Mouse (Mus musculus): Measurements from ENCODE around the gene Sbpl. TPM values are rescaled to one million over a fixed set of nuclear protein-coding genes. Genes with fewer than 3 reads are reported as not detected.

Sbpl gene
- total and polyA plus RNA-seq, 2 experiments from 2014 or later = not detected

- H3K9ac ChIP-seq (replicated peaks; ENCODE audit: low read depth, low read length) = no peak overlapping the region
- no peak overlapping the region for H3K4me3 ChIP-seq (ENCODE audit: low read depth, low read length)
- DNase-seq (ENCODE audit: low spot score) = no peak
- TF ChIP-seq CTCF (IDR thresholded peaks at IDR 0.05; ENCODE audit: low read depth) = no peak
- TF ChIP-seq EP300 (IDR thresholded peaks at IDR 0.05; ENCODE audit: low read depth) = no peak
- H3K27ac ChIP-seq (ENCODE audit: low read depth) = no peak overlapping the region
- 32% methylated on average over 1 of the region's 1 CpGs for WGBS
- 0 out of 2 replicates have a peak, but pooled peaks cover 3% of the 10 kb centered on the region for H3K27me3 ChIP-seq (ENCODE audit: control insufficient read depth, insufficient read depth, low read length)
- H3K4me1 ChIP-seq (ENCODE audit: control insufficient read depth, insufficient read depth) = peaks cover 9% of the 10 kb centered on the region
- ATAC-seq (ENCODE audit: insufficient read depth, low read depth) = no peak
- H3K36me3 ChIP-seq (replicated peaks; ENCODE audit: control insufficient read depth, insufficient read depth, low read length) = no peaks in the 10 kb centered on the region
- H3K9me3 ChIP-seq (replicated peaks; ENCODE audit: control insufficient read depth, low read length) = no peaks in the 10 kb centered on the region
- H3K4me2 ChIP-seq (ENCODE audit: low read depth, low read length) = no peak overlapping the region
These were observed 40.3 kb upstream of the Sbpl start for GRCm38 (mm10) chr17:23995421-23995820.

DNA sequence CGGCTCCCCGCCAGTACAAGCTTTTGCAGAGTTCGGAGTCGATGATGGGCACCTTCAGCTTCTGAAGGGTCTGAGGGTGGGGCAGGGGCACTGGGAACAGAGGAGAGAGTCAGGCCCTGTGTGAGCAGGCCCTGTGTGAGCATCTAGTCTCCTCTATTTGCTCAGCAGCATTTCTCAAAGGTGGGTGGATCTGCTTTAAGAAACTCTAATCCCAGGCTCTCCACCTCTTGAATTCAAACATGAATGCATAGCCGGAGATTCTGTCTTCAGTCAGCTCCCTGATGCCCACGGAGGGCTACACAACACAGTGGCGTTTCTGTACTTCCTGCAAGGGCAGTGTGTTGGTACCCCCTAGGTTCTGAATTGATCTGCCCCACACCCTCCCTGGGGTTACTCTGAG, 39.6 kb upstream of the Sbpl start:
- H3K9ac ChIP-seq (replicated peaks; ENCODE audit: low read depth, low read length) = no peak overlapping the region
- H3K36me3 ChIP-seq (replicated peaks; ENCODE audit: control insufficient read depth, insufficient read depth, low read length) = no peaks in the 10 kb centered on the region
- H3K27ac ChIP-seq (ENCODE audit: low read depth) = no peak overlapping the region
- DNase-seq (ENCODE audit: low spot score) (no peak), ATAC-seq (ENCODE audit: insufficient read depth, low read depth) (no peak)
- H3K9me3 ChIP-seq (replicated peaks; ENCODE audit: control insufficient read depth, low read length) = no peaks in the 10 kb centered on the region
- H3K4me2 ChIP-seq (ENCODE audit: low read depth, low read length) = no peak overlapping the region
- H3K27me3 ChIP-seq (ENCODE audit: control insufficient read depth, insufficient read depth, low read length) = 0 out of 2 replicates have a peak, but pooled peaks cover 3% of the 10 kb centered on the region
- H3K4me3 ChIP-seq (ENCODE audit: low read depth, low read length) = no peak overlapping the region
- 75% methylated on average over 7 of the region's 7 CpGs for WGBS
- no peak for TF ChIP-seq EP300 (IDR thresholded peaks at IDR 0.05; ENCODE audit: low read depth)
- TF ChIP-seq CTCF (IDR thresholded peaks at IDR 0.05; ENCODE audit: low read depth) = no peak
- H3K4me1 ChIP-seq (ENCODE audit: control insufficient read depth, insufficient read depth) = peaks cover 3% of the 10 kb centered on the region

DNA sequence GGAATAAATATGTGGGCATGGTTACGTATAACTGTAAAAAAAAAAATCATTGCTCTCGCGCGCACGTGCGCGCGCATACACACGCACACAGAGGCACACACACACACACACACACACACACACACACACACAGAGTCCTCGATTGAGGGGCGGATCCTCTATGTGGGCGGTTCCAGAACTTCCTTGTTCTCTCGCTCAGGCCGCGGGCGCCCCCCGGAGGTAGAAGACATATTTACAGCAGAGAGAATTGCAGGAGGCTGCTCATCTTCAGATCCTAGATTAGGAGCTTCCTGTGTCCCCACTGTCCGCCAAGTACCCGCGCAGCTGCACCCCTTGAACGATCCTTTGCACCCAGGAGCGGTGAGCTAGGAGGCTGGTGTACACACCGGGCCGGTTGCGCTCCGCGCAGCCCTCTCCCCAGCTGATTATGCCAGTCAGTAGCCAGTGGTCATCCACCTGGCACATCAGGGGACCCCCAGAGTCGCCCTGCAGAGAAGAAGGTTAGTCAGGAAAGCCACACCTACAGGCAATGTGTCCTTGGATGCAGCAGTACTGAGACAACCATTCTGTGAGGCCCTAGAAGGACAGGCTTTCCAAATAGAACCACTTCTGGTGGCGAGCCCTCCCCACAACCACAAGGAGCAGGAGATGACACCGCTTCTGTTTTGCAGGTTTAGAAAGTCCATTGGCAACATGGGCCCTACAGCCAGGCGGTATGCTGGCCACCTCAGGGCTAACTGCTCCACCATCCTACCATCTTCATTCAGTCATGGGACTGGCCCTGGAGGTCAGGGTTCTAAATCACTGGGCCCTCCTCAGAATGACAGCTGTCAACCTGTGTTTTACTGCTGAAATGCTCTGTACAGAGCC, 38.7 kb upstream of the Sbpl start:
- ATAC-seq (ENCODE audit: insufficient read depth, low read depth) = peak; percentile 60; the same call in 1 of the 2 replicates
- H3K9me3 ChIP-seq (replicated peaks; ENCODE audit: control insufficient read depth, low read length) = no peaks in the 10 kb centered on the region
- TF ChIP-seq EP300 (IDR thresholded peaks at IDR 0.05; ENCODE audit: low read depth) (no peak), CTCF (IDR thresholded peaks at IDR 0.05; ENCODE audit: low read depth) (peak; percentile 74)
- WGBS = 12% methylated on average over 31 of the region's 31 CpGs
- H3K4me2 ChIP-seq (ENCODE audit: low read depth, low read length) = peak overlapping the region; percentile 40
- H3K4me3 ChIP-seq (ENCODE audit: low read depth, low read length) = no peak overlapping the region
- no peak overlapping the region for H3K9ac ChIP-seq (replicated peaks; ENCODE audit: low read depth, low read length)
- DNase-seq (ENCODE audit: low spot score) = peak; percentile 82
- no peaks in the 10 kb centered on the region for H3K36me3 ChIP-seq (replicated peaks; ENCODE audit: control insufficient read depth, insufficient read depth, low read length)
- H3K27ac ChIP-seq (ENCODE audit: low read depth) = no peak overlapping the region
- 0 out of 2 replicates have a peak, but pooled peaks cover 3% of the 10 kb centered on the region for H3K27me3 ChIP-seq (ENCODE audit: control insufficient read depth, insufficient read depth, low read length)
- no peaks in the 10 kb centered on the region for H3K4me1 ChIP-seq (ENCODE audit: control insufficient read depth, insufficient read depth)

DNA sequence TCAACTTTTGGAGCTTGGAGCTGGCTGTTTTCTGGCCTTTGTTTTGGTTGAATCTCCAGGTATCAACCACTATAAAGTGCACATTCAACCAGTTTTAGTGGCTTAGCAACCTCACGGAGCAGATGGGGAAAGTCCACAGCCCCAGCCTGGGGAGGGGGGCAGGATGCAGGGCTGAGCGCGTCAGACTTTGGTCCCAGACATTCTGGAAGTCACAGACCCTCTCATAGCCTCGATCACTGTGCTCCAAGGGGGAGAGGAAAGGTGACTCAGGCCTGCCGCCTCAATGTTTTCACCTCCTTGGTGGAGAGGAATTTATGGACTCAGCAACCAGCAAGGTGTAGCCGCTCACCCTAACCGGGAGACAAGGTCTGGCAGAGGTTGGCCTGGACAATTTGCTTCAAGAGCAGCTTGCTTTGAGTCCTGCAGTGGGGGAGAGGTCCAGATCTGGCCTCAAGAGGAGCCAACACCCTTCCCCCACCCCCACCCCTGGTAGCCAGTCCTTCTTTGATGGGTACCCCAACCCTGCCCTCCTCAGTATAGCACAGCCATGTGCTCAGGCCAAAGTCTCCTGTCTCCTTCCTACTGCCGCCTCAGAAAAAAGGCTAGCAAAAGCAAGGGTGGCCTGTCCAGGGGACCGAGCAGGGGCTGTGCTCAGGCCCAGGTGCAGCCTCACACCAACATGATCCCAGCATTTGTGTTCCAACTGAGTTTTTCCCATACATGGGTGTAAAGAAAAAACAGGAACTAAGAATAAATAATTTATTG, 37.9 kb upstream of the Sbpl start:
- no peaks in the 10 kb centered on the region for H3K36me3 ChIP-seq (replicated peaks; ENCODE audit: control insufficient read depth, insufficient read depth, low read length)
- H3K9me3 ChIP-seq (replicated peaks; ENCODE audit: control insufficient read depth, low read length) = no peaks in the 10 kb centered on the region
- H3K9ac ChIP-seq (replicated peaks; ENCODE audit: low read depth, low read length) = no peak overlapping the region
- no peak overlapping the region for H3K27ac ChIP-seq (ENCODE audit: low read depth)
- TF ChIP-seq EP300 (IDR thresholded peaks at IDR 0.05; ENCODE audit: low read depth) (no peak), CTCF (IDR thresholded peaks at IDR 0.05; ENCODE audit: low read depth) (no peak)
- H3K27me3 ChIP-seq (ENCODE audit: control insufficient read depth, insufficient read depth, low read length) = 0 out of 2 replicates have a peak, but pooled peaks cover 3% of the 10 kb centered on the region
- H3K4me2 ChIP-seq (ENCODE audit: low read depth, low read length) = peak overlapping the region; percentile 40
- 75% methylated on average over 9 of the region's 9 CpGs for WGBS
- no peak overlapping the region for H3K4me3 ChIP-seq (ENCODE audit: low read depth, low read length)
- ATAC-seq (ENCODE audit: insufficient read depth, low read depth) = peak; percentile 22; the same call in 1 of the 2 replicates
- H3K4me1 ChIP-seq (ENCODE audit: control insufficient read depth, insufficient read depth) = no peaks in the 10 kb centered on the region
- DNase-seq (ENCODE audit: low spot score) = no peak

DNA sequence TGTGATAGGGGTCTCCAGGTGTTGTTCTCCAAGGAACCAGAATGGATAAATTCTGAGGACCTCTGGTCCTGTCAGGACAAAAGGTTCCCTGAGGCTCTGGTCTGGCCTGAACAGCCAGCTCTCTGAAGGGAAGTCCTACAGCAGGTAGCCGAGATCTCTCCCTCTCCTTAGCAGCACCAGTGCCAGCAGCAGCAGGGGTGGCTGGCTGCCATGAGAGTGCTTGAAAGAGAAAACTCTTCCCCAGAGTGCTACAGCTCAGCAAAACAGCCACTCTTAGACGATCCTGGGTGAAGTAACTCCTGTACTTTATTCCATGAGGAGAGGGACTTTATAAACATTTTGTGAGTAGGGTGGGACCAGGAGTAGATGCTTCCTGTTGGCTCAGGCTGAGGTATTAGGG, 34.7 kb upstream of the Sbpl start:
- 17% methylated on average over 2 of the region's 2 CpGs for WGBS
- H3K9me3 ChIP-seq (replicated peaks; ENCODE audit: control insufficient read depth, low read length) = no peaks in the 10 kb centered on the region
- ATAC-seq (ENCODE audit: insufficient read depth, low read depth) (no peak), DNase-seq (ENCODE audit: low spot score) (no peak)
- no peaks in the 10 kb centered on the region for H3K4me1 ChIP-seq (ENCODE audit: control insufficient read depth, insufficient read depth)
- no peak overlapping the region for H3K4me3 ChIP-seq (ENCODE audit: low read depth, low read length)
- no peak overlapping the region for H3K4me2 ChIP-seq (ENCODE audit: low read depth, low read length)
- H3K27me3 ChIP-seq (ENCODE audit: control insufficient read depth, insufficient read depth, low read length) = 0 out of 2 replicates have a peak, but pooled peaks cover 3% of the 10 kb centered on the region
- TF ChIP-seq EP300 (IDR thresholded peaks at IDR 0.05; ENCODE audit: low read depth) = no peak
- no peak for TF ChIP-seq CTCF (IDR thresholded peaks at IDR 0.05; ENCODE audit: low read depth)
- no peak overlapping the region for H3K9ac ChIP-seq (replicated peaks; ENCODE audit: low read depth, low read length)
- no peak overlapping the region for H3K27ac ChIP-seq (ENCODE audit: low read depth)
- no peaks in the 10 kb centered on the region for H3K36me3 ChIP-seq (replicated peaks; ENCODE audit: control insufficient read depth, insufficient read depth, low read length)

Measured in heart, postnatal 0 days (tissue).